Mouse (Mus musculus): ENCODE measurements around the gene Zdhhc14.

DNA sequence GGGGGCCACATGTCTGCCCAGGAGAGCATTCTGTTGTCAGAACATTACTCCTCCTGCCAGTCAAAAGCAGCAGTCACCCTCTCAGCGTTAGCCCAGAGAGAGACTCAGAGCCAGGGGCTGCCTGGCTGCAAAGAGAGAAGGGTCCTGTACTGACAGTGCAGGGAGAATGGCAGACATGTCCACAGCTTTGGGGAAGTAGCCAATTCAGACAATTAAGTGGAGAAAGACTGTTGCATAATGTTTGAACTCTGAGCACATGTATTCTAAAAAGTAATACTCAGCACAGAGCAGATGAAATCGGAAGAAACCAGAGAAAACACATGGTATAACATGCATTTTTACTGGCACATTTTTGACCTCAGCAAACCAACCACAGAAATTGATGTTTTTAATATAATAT, 292.9 kb downstream of the Zdhhc14 start:
- TF ChIP-seq CTCF (IDR thresholded peaks at IDR 0.05; ENCODE audit: extremely low read depth, insufficient read length, insufficient replicate concordance, low read depth, low read length) = no peak
- no peak for TF ChIP-seq POLR2A (IDR thresholded peaks at IDR 0.05; ENCODE audit: low read depth, low read length)

Measured in small intestine, adult 2 months (tissue).